In genomic region chr1:152077171-152077715, GRCm38 (mm10) we compare ENCODE assay signal across 18 mouse cellular contexts. TPM values are rescaled to one million over a fixed set of nuclear protein-coding genes. Genes with fewer than 3 reads are reported as not detected.
DNase-seq lines count a peak whose midpoint lies in the region; ATAC-seq lines count a peak whose summit lies in the region.
"Had no signal": no experiment of that assay in that cellular context is flagged by ENCODE, and none has a peak within 500 bp of the region (broad histone marks: within the 10 kb centered on the region; RNA-seq: fewer than 3 reads in every experiment).

No protein-coding gene starts in this region.

- DNase-seq in hindbrain, embryonic 10.5 days (ENCODE audit: low spot score), result peak; percentile 40
- peak; percentile 90 for DNase-seq in midbrain, embryonic 11.5 days (ENCODE audit: low spot score, missing footprints)
- DNase-seq in left cerebral cortex, adult 9 months (ENCODE audit: low spot score in 2 of 2), result no peak
- DNase-seq in right cerebral cortex, postnatal 14 days, result no peak
- DNase-seq in left cerebral cortex, postnatal 25 days (ENCODE audit: low spot score in 2 of 2), result no peak
- DNase-seq: cerebellum, adult 11-12 months; gastrocnemius, postnatal 14 days; kidney, postnatal 36 days; liver, embryonic 13.5 days; thymus, postnatal 36 days had no signal

- H3K36me3 ChIP-seq in forebrain, embryonic 12.5 days (replicated peaks), result no peaks in the 10 kb centered on the region
- no peaks in the 10 kb centered on the region for H3K36me3 ChIP-seq in forebrain, embryonic 15.5 days
- no peaks in the 10 kb centered on the region for H3K36me3 ChIP-seq in hindbrain, embryonic 10.5 days
- H3K36me3 ChIP-seq in midbrain, embryonic 11.5 days (ENCODE audit: control insufficient read depth, insufficient read depth, low read length), result no peaks in the 10 kb centered on the region
- no peaks in the 10 kb centered on the region for H3K36me3 ChIP-seq in neural tube, embryonic 15.5 days
- H3K36me3 ChIP-seq: limb, embryonic 10.5 days; liver, embryonic 13.5 days had no signal

- no peaks in the 10 kb centered on the region for H3K9me3 ChIP-seq in forebrain, embryonic 12.5 days
- H3K9me3 ChIP-seq in forebrain, embryonic 15.5 days, result no peaks in the 10 kb centered on the region
- H3K9me3 ChIP-seq in hindbrain, embryonic 10.5 days, result no peaks in the 10 kb centered on the region
- no peaks in the 10 kb centered on the region for H3K9me3 ChIP-seq in midbrain, embryonic 11.5 days (ENCODE audit: control insufficient read depth, low read length)
- no peaks in the 10 kb centered on the region for H3K9me3 ChIP-seq in neural tube, embryonic 15.5 days (replicated peaks)
- H3K9me3 ChIP-seq: limb, embryonic 10.5 days; liver, embryonic 13.5 days; megakaryocyte, embryonic 14.5 days had no signal

- H3K4me3 ChIP-seq in forebrain, embryonic 12.5 days (replicated peaks), result no peak overlapping the region
- no peak overlapping the region for H3K4me3 ChIP-seq in forebrain, embryonic 15.5 days
- peak overlapping the region; percentile 16; the same call in 1 of the 2 replicates for H3K4me3 ChIP-seq in hindbrain, embryonic 10.5 days
- H3K4me3 ChIP-seq in midbrain, embryonic 11.5 days (ENCODE audit: low read depth, low read length), result no peak overlapping the region
- no peak overlapping the region for H3K4me3 ChIP-seq in neural tube, embryonic 15.5 days (replicated peaks)
- H3K4me3 ChIP-seq: erythroblast, embryonic 14.5 days; limb, embryonic 10.5 days; liver, embryonic 13.5 days; megakaryocyte, embryonic 14.5 days had no signal

- intact Hi-C loops in left cerebral cortex, postnatal 25 days (cut with DNase I), result no loop called here

- no peak overlapping the region for H3K27ac ChIP-seq in forebrain, embryonic 12.5 days
- H3K27ac ChIP-seq in forebrain, embryonic 15.5 days (replicated peaks), result no peak overlapping the region
- peak overlapping the region; percentile 83 for H3K27ac ChIP-seq in hindbrain, embryonic 10.5 days
- peak overlapping the region; percentile 30; the same call in 1 of the 2 replicates for H3K27ac ChIP-seq in midbrain, embryonic 11.5 days (ENCODE audit: low read depth, low read length)
- H3K27ac ChIP-seq in neural tube, embryonic 15.5 days (replicated peaks), result no peak overlapping the region
- H3K27ac ChIP-seq: limb, embryonic 10.5 days; liver, embryonic 13.5 days had no signal

- peak; percentile 60; the same call in 1 of the 2 replicates for ATAC-seq in forebrain, embryonic 12.5 days (ENCODE audit: low FRiP score)
- no peak for ATAC-seq in forebrain, embryonic 15.5 days (replicated peaks)
- ATAC-seq in midbrain, embryonic 11.5 days (ENCODE audit: low FRiP score), result peak; percentile 57; the same call in 1 of the 2 replicates
- ATAC-seq in neural tube, embryonic 15.5 days (ENCODE audit: low FRiP score), result peak; percentile 30; the same call in 1 of the 2 replicates
- ATAC-seq: intestine, postnatal 0 days had no signal

- no peaks in the 10 kb centered on the region for H3K27me3 ChIP-seq in forebrain, embryonic 12.5 days
- H3K27me3 ChIP-seq in forebrain, embryonic 15.5 days, result no peaks in the 10 kb centered on the region
- H3K27me3 ChIP-seq in hindbrain, embryonic 10.5 days (ENCODE audit: insufficient read depth, poor library complexity, severe bottlenecking), result no peaks in the 10 kb centered on the region
- H3K27me3 ChIP-seq in midbrain, embryonic 11.5 days (ENCODE audit: control insufficient read depth, insufficient read depth, low read length), result no peaks in the 10 kb centered on the region
- no peaks in the 10 kb centered on the region for H3K27me3 ChIP-seq in neural tube, embryonic 15.5 days (replicated peaks)
- H3K27me3 ChIP-seq: liver, embryonic 13.5 days; megakaryocyte, embryonic 14.5 days had no signal

- H3K4me1 ChIP-seq in forebrain, embryonic 12.5 days, result peaks cover 23% of the 10 kb centered on the region
- peaks cover 14% of the 10 kb centered on the region for H3K4me1 ChIP-seq in forebrain, embryonic 15.5 days
- peaks cover 54% of the 10 kb centered on the region for H3K4me1 ChIP-seq in hindbrain, embryonic 10.5 days (replicated peaks)
- peaks cover 9% of the 10 kb centered on the region for H3K4me1 ChIP-seq in midbrain, embryonic 11.5 days (ENCODE audit: control insufficient read depth, insufficient read depth, low read length)
- peaks cover 24% of the 10 kb centered on the region for H3K4me1 ChIP-seq in neural tube, embryonic 15.5 days
- H3K4me1 ChIP-seq: limb, embryonic 10.5 days; liver, embryonic 13.5 days had no signal

- no peak overlapping the region for H3K9ac ChIP-seq in forebrain, embryonic 12.5 days
- H3K9ac ChIP-seq in forebrain, embryonic 15.5 days (replicated peaks), result no peak overlapping the region
- no peak overlapping the region for H3K9ac ChIP-seq in midbrain, embryonic 11.5 days (ENCODE audit: low read length)
- no peak overlapping the region for H3K9ac ChIP-seq in neural tube, embryonic 15.5 days (replicated peaks)
- H3K9ac ChIP-seq: liver, embryonic 13.5 days had no signal

- H3K4me2 ChIP-seq in forebrain, embryonic 12.5 days, result no peak overlapping the region
- no peak overlapping the region for H3K4me2 ChIP-seq in forebrain, embryonic 15.5 days (replicated peaks)
- no peak overlapping the region for H3K4me2 ChIP-seq in midbrain, embryonic 11.5 days
- peak overlapping the region; percentile 36 for H3K4me2 ChIP-seq in neural tube, embryonic 15.5 days
- H3K4me2 ChIP-seq: heart, embryonic 11.5 days; liver, embryonic 13.5 days had no signal

- WGBS in forebrain, embryonic 12.5 days, result 57% methylated on average over 11 of the region's 11 CpGs
- 48% methylated on average over 11 of the region's 11 CpGs for WGBS in forebrain, embryonic 15.5 days
- whole genome bisulfite sequencing in hindbrain, embryonic 10.5 days, result 46% methylated on average over 11 of the region's 11 CpGs
- 58% methylated on average over 11 of the region's 11 CpGs for WGBS in midbrain, embryonic 11.5 days
- WGBS in neural tube, embryonic 15.5 days, result 31% methylated on average over 11 of the region's 11 CpGs

RNA-seq across cellular contexts. Expression of gene 1700025G04Rik, which starts 12.7 kb away (rescaled TPM):
- 33.3 and 36.4 TPM in 2 replicates for polyA plus RNA-seq in forebrain, embryonic 12.5 days (2016; fragmentation: Nextera tagmentation; extraction: Ambion mirVana)
- 41.2 TPM in 2 replicates for polyA plus RNA-seq in forebrain, embryonic 15.5 days (2015; fragmentation: Nextera tagmentation; extraction: Ambion mirVana)
- polyA plus RNA-seq in hindbrain, embryonic 10.5 days (2016; fragmentation: Nextera tagmentation; extraction: Ambion mirVana), result 21.4 and 27.7 TPM in 2 replicates
- 32.4 and 35.2 TPM in 2 replicates for polyA plus RNA-seq in midbrain, embryonic 11.5 days (2014; fragmentation: Nextera tagmentation; extraction: Ambion mirVana)
- polyA plus RNA-seq in neural tube, embryonic 15.5 days (2015; fragmentation: Nextera tagmentation; extraction: Ambion mirVana), result 35.7 and 37.1 TPM in 2 replicates
- 10 to 100 TPM; 75.9 to 85.4 TPM for total RNA-seq in left cerebral cortex, postnatal 25 days (2021)

Comparison
In these comparisons a context has a peak if more than half of its experiments do, and no peak if none do; other contexts are left out.
1. H3K27ac ChIP-seq: peak in hindbrain, embryonic 10.5 days (single experiment) and midbrain, embryonic 11.5 days (single experiment); none in forebrain, embryonic 12.5 days (single experiment), forebrain, embryonic 15.5 days (single experiment) and neural tube, embryonic 15.5 days (single experiment).
2. DNase-seq: peak in hindbrain, embryonic 10.5 days (single experiment) and midbrain, embryonic 11.5 days (single experiment); none in left cerebral cortex, adult 9 months (0 of 2), right cerebral cortex, postnatal 14 days (single experiment) and left cerebral cortex, postnatal 25 days (0 of 2).